Mouse (Mus musculus): Measurements from ENCODE around the gene Mcm8. TPM values are rescaled to one million over a fixed set of nuclear protein-coding genes. Genes with fewer than 3 reads are reported as not detected.

Mcm8 gene
- polyA plus RNA-seq, 1 experiment from 2014 or later: 10.0 TPM

DNA sequence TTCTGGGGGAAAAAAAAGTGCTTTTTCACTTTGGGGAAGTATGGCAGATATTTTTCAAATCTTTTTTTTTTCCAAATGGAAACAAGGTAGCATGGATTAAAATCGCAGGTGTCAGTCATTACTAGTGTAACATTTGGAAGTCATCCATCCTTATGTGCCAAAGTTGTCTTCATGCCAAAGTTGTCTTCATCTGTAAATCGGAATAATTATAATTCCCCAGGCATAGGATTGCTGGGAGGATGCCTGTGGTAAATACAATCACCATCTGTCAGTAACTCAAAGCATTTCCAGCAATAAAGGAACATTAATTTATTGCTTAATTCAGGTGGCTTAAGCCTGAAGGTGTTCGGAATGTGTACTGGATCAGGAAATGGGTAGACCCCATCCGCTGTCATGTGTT is 25.1 kb downstream of the Mcm8 start:
- H3K4me3 ChIP-seq (ENCODE audit: low read length): no peak overlapping the region
- H3K36me3 ChIP-seq (ENCODE audit: control insufficient read depth, insufficient read depth): peaks cover 2% of the 10 kb centered on the region; the same call in 1 of the 2 replicates
- no peaks in the 10 kb centered on the region for H3K9me3 ChIP-seq (replicated peaks; ENCODE audit: control insufficient read depth, low read length)
- no peaks in the 10 kb centered on the region for H3K4me1 ChIP-seq (ENCODE audit: control insufficient read depth, insufficient read depth, low read length)
- H3K9ac ChIP-seq (ENCODE audit: low read length): no peak overlapping the region
- H3K4me2 ChIP-seq (ENCODE audit: low read depth, low read length): no peak overlapping the region
- no peak overlapping the region for H3K27ac ChIP-seq (ENCODE audit: low read length)
- 88% methylated on average over 4 of the region's 4 CpGs for WGBS
- H3K27me3 ChIP-seq (ENCODE audit: control insufficient read depth, insufficient read depth, low read length): no peaks in the 10 kb centered on the region
- no peak for ATAC-seq (replicated peaks; ENCODE audit: extremely low read depth, insufficient read depth, low FRiP score)

DNA sequence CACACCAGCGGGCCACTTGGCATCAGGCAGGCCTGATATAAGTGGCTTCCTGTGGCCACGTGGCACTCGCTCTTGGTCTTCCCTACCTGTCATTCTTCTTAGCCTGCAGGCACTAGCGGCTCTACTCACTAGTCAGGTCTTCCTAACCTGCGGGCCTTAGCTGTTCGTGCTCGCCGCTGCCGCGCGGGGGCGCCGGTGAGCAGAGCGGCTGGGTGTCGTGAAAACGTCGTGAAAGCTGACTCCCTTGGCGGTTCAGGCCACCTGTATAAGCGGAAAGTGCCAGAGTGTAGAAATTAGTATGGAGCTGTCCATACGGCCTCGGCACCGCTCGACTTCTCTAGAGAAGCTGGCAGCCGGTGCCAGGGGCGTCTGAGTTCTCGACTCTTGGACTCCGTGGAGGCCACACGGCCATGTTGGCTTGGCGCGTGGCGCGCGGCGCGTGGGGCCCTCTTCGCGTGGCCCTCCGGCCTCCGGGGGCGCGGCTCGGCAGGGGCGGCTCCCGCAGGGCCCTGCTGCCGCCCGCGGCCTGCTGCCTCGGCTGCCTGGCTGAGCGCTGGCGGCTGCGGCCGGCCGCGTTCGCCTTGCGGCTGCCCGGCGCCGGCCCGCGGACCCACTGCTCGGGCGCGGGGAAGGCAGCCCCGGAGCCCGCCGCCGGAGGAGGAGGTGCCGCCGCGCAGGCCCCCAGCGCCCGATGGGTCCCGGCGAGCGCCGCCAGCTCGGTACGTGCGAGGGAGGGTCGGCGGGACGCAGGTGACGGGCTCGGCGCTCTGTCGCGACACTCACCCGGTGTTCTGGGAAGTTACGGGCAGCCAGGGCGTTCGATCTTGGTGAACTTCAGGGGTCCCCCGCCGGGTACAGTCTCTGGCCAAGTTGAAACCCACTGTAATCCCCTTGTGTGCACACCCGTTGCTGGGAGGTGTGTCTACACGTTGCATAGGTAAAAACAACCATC is 30.7 kb downstream of the Mcm8 start, which contains the start of gene Crls1:
Gene Crls1, plus strand, starts transcription at position 260 of the 952 bp plus-strand sequence.
- H3K4me2 ChIP-seq (ENCODE audit: low read depth, low read length): peak within 1 kb of the TSS; percentile 70
- H3K27me3 ChIP-seq (ENCODE audit: control insufficient read depth, insufficient read depth, low read length): no peaks in the 10 kb centered on the region
- H3K9me3 ChIP-seq (replicated peaks; ENCODE audit: control insufficient read depth, low read length): no peaks in the 10 kb centered on the region
- H3K27ac ChIP-seq (ENCODE audit: low read length): peak within 1 kb of the TSS; percentile 85
- H3K4me3 ChIP-seq (ENCODE audit: low read length): peak within 1 kb of the TSS; percentile 82
- peaks cover 10% of the 10 kb centered on the region; the same call in 1 of the 2 replicates for H3K36me3 ChIP-seq (ENCODE audit: control insufficient read depth, insufficient read depth)
- peaks cover 8% of the 10 kb centered on the region for H3K4me1 ChIP-seq (ENCODE audit: control insufficient read depth, insufficient read depth, low read length)
- peak; percentile 91 for ATAC-seq (replicated peaks; ENCODE audit: extremely low read depth, insufficient read depth, low FRiP score)
- H3K9ac ChIP-seq (ENCODE audit: low read length): peak within 1 kb of the TSS; percentile 86
- WGBS: under 1% methylated on average over 84 of the region's 96 CpGs

DNA sequence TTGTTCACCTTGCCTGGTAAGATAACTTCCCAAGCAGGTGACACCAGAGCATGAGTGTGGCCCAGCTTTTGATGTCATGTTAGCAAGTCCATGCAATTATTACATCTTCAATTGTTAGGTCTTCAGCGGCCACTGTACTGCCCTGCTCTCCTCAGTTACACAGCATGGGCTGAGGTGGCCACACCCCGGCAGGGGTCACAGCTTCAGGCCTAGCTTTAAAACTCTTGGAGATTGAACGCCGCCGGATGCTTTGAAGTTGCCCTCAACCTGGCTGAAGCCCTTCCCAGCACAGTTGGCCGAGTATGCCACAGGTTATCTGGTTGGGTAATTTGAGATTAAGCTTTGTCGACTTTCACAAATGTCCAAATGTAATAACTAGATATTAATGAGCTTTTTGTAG is 31.6 kb downstream of the Mcm8 start:
- no peak overlapping the region for H3K27ac ChIP-seq (ENCODE audit: low read length)
- H3K36me3 ChIP-seq (ENCODE audit: control insufficient read depth, insufficient read depth): peaks cover 10% of the 10 kb centered on the region; the same call in 1 of the 2 replicates
- ATAC-seq (replicated peaks; ENCODE audit: extremely low read depth, insufficient read depth, low FRiP score): no peak
- 35% methylated on average over 7 of the region's 7 CpGs for WGBS
- no peaks in the 10 kb centered on the region for H3K9me3 ChIP-seq (replicated peaks; ENCODE audit: control insufficient read depth, low read length)
- peak overlapping the region; percentile 82 for H3K4me3 ChIP-seq (ENCODE audit: low read length)
- no peaks in the 10 kb centered on the region for H3K27me3 ChIP-seq (ENCODE audit: control insufficient read depth, insufficient read depth, low read length)
- H3K9ac ChIP-seq (ENCODE audit: low read length): peak overlapping the region; percentile 86
- peak overlapping the region; percentile 70 for H3K4me2 ChIP-seq (ENCODE audit: low read depth, low read length)
- peaks cover 8% of the 10 kb centered on the region for H3K4me1 ChIP-seq (ENCODE audit: control insufficient read depth, insufficient read depth, low read length)

DNA sequence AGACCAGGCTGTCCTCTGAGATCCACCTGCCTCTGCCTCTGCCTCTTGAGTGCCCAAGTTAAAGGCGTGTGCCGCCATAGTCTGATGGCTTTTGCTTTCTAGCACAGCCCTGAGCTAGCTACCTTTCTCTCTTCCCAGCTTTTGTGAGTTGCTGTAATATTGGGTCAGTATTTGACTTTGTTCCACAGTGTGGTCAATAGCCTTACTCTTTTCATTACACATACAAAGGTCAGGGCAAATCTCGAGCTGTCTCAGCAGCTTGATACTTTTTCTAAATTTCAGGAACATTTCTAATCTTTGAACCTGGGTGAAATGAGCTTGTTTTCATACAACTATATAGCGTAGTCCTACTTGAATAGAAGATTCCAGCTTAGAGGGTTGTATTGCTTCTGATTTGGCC is 32.4 kb downstream of the Mcm8 start:
- Histone ChIP-seq H3K27ac (ENCODE audit: low read length) (no peak overlapping the region), H3K4me1 (ENCODE audit: control insufficient read depth, insufficient read depth, low read length) (peaks cover 8% of the 10 kb centered on the region), H3K4me2 (ENCODE audit: low read depth, low read length) (no peak overlapping the region), H3K27me3 (ENCODE audit: control insufficient read depth, insufficient read depth, low read length) (no peaks in the 10 kb centered on the region), H3K9ac (ENCODE audit: low read length) (no peak overlapping the region), H3K9me3 (replicated peaks; ENCODE audit: control insufficient read depth, low read length) (no peaks in the 10 kb centered on the region), H3K4me3 (ENCODE audit: low read length) (no peak overlapping the region), H3K36me3 (ENCODE audit: control insufficient read depth, insufficient read depth) (peaks cover 8% of the 10 kb centered on the region; the same call in 1 of the 2 replicates)
- 84% methylated on average over 4 of the region's 4 CpGs for WGBS
- no peak for ATAC-seq (replicated peaks; ENCODE audit: extremely low read depth, insufficient read depth, low FRiP score)

DNA sequence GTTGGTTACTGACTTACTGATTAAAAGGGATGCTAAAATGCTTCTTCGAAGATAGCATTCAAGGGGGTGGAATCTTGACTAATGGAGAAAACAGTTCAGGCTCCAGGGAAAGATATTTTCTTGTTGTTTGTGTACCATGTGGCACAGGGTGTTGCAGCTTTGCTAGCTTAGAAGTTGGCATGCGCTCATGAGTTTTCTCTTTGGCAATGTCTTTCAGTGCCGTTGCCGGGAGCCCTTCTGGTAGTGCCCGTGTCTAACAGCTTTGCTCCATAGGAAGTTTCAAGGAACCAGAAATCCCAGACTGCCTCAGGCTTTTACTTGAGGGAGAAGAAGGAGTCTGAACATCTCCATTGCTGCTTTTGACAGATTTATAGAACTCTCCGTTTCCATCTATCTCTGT is 33.2 kb downstream of the Mcm8 start:
- 92% methylated on average over 6 of the region's 6 CpGs for WGBS

DNA sequence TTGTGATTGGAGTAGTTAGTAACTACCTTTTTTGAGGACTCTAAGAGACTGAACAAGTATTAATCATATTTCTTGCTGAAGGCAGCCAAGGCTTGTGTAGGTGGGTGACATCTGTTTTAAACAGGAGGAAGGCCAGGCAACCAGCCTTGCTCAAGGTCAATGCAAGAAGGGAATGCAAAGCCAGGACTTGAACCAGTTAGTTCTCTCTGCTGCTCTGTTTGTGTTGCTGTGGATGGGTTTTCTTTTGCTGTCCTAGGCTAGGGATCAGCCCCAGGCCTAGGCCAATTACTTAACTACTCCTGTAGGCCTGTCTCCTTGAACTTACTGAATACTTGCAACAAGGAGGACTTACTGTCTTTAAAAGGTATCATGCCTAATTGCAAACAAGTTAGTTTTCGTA is 37.1 kb downstream of the Mcm8 start:
- Histone ChIP-seq H3K9me3 (replicated peaks; ENCODE audit: control insufficient read depth, low read length) (no peaks in the 10 kb centered on the region), H3K27me3 (ENCODE audit: control insufficient read depth, insufficient read depth, low read length) (no peaks in the 10 kb centered on the region), H3K4me2 (ENCODE audit: low read depth, low read length) (no peak overlapping the region), H3K27ac (ENCODE audit: low read length) (no peak overlapping the region), H3K36me3 (ENCODE audit: control insufficient read depth, insufficient read depth) (peaks cover 8% of the 10 kb centered on the region; the same call in 1 of the 2 replicates), H3K4me1 (ENCODE audit: control insufficient read depth, insufficient read depth, low read length) (no peaks in the 10 kb centered on the region), H3K9ac (ENCODE audit: low read length) (no peak overlapping the region), H3K4me3 (ENCODE audit: low read length) (no peak overlapping the region)
- WGBS: 91% methylated on average over 1 of the region's 1 CpGs
- ATAC-seq (replicated peaks; ENCODE audit: extremely low read depth, insufficient read depth, low FRiP score): no peak

More for the DNA sequence above, 33.2 kb downstream of the Mcm8 start:
- no peak overlapping the region for H3K9ac ChIP-seq (ENCODE audit: low read length)
- no peaks in the 10 kb centered on the region for H3K9me3 ChIP-seq (replicated peaks; ENCODE audit: control insufficient read depth, low read length)
- H3K4me3 ChIP-seq (ENCODE audit: low read length): no peak overlapping the region
- no peak overlapping the region for H3K27ac ChIP-seq (ENCODE audit: low read length)
- peaks cover 8% of the 10 kb centered on the region; the same call in 1 of the 2 replicates for H3K36me3 ChIP-seq (ENCODE audit: control insufficient read depth, insufficient read depth)
- peaks cover 8% of the 10 kb centered on the region for H3K4me1 ChIP-seq (ENCODE audit: control insufficient read depth, insufficient read depth, low read length)
- no peak overlapping the region for H3K4me2 ChIP-seq (ENCODE audit: low read depth, low read length)
- ATAC-seq (replicated peaks; ENCODE audit: extremely low read depth, insufficient read depth, low FRiP score): no peak
- H3K27me3 ChIP-seq (ENCODE audit: control insufficient read depth, insufficient read depth, low read length): no peaks in the 10 kb centered on the region

DNA sequence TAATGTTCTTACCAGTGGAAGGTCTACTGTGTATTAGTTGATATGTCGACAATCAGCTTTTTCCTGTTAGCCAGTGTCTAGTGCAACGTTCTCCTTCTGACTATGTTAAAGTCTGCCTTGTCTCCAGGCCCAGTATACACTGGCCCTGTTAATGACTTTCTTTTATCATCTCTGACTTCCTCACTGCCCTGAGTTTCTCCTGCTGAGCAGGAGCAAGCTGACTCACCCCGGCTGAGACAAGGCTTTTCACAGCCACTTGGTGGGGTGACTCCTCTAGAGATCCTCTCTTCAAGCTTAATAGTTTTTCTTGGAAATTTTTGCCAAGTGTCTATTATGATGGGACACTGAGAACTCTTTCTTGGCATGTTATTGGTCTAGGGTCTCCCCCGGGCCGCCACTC is 40.4 kb downstream of the Mcm8 start:
- no peak for ATAC-seq (replicated peaks; ENCODE audit: extremely low read depth, insufficient read depth, low FRiP score)
- peaks cover 7% of the 10 kb centered on the region for H3K4me1 ChIP-seq (ENCODE audit: control insufficient read depth, insufficient read depth, low read length)
- no peaks in the 10 kb centered on the region for H3K27me3 ChIP-seq (ENCODE audit: control insufficient read depth, insufficient read depth, low read length)
- 0 out of 2 replicates have a peak, but pooled peaks cover under 1% of the 10 kb centered on the region for H3K36me3 ChIP-seq (ENCODE audit: control insufficient read depth, insufficient read depth)
- no peaks in the 10 kb centered on the region for H3K9me3 ChIP-seq (replicated peaks; ENCODE audit: control insufficient read depth, low read length)
- no peak overlapping the region for H3K4me2 ChIP-seq (ENCODE audit: low read depth, low read length)
- H3K27ac ChIP-seq (ENCODE audit: low read length): no peak overlapping the region
- no peak overlapping the region for H3K9ac ChIP-seq (ENCODE audit: low read length)
- WGBS: 67% methylated on average over 5 of the region's 5 CpGs
- no peak overlapping the region for H3K4me3 ChIP-seq (ENCODE audit: low read length)

DNA sequence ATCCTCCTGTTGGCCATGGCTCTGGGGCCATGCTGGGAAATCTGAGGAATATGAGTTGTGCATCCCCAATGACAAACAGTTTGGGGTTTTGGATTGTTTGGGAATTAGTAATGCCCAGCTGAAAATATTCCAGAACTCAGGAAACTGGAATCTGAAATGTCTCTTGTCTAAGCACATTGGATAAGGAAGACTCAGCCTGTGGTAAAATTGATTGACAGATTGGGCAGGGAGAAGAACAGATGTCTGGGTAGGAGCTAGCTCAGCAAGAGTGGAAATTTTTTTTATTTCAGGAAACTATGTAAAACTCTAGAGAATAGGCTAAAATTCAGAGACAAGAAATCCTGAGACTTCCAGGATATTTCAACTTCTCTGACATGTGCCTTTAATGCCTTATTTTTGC is 44.5 kb downstream of the Mcm8 start:
- no peak overlapping the region for H3K4me3 ChIP-seq (ENCODE audit: low read length)
- ATAC-seq (replicated peaks; ENCODE audit: extremely low read depth, insufficient read depth, low FRiP score): no peak
- no peak overlapping the region for H3K27ac ChIP-seq (ENCODE audit: low read length)
- peaks cover 8% of the 10 kb centered on the region; the same call in 1 of the 2 replicates for H3K36me3 ChIP-seq (ENCODE audit: control insufficient read depth, insufficient read depth)
- H3K4me2 ChIP-seq (ENCODE audit: low read depth, low read length): no peak overlapping the region
- H3K9me3 ChIP-seq (replicated peaks; ENCODE audit: control insufficient read depth, low read length): no peaks in the 10 kb centered on the region
- H3K9ac ChIP-seq (ENCODE audit: low read length): no peak overlapping the region
- H3K4me1 ChIP-seq (ENCODE audit: control insufficient read depth, insufficient read depth, low read length): peaks cover 8% of the 10 kb centered on the region
- no peaks in the 10 kb centered on the region for H3K27me3 ChIP-seq (ENCODE audit: control insufficient read depth, insufficient read depth, low read length)

DNA sequence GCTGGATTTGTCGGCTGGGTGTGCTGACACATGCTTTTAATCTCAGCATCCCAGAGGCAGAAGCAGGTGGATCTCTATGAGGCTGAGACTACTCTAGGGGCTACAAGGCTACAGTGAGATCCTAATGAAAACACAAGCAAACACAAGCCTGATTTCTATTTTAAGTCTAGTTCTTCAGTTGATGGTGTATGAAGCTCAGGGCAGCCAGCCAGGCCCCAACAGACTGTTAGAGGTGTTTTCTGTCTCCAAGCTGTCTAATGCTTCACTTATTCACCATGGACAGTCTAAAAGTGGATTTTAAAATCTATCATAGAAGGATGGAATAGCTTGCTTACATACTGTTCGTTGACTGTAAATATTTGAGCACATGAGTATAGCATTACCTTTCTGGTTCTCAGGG is 45.5 kb downstream of the Mcm8 start:
- no peaks in the 10 kb centered on the region for H3K9me3 ChIP-seq (replicated peaks; ENCODE audit: control insufficient read depth, low read length)
- WGBS: 69% methylated on average over 2 of the region's 2 CpGs
- no peak overlapping the region for H3K27ac ChIP-seq (ENCODE audit: low read length)
- H3K4me3 ChIP-seq (ENCODE audit: low read length): no peak overlapping the region
- peaks cover 8% of the 10 kb centered on the region for H3K4me1 ChIP-seq (ENCODE audit: control insufficient read depth, insufficient read depth, low read length)
- peaks cover 8% of the 10 kb centered on the region; the same call in 1 of the 2 replicates for H3K36me3 ChIP-seq (ENCODE audit: control insufficient read depth, insufficient read depth)
- ATAC-seq (replicated peaks; ENCODE audit: extremely low read depth, insufficient read depth, low FRiP score): no peak
- no peak overlapping the region for H3K4me2 ChIP-seq (ENCODE audit: low read depth, low read length)
- no peak overlapping the region for H3K9ac ChIP-seq (ENCODE audit: low read length)
- H3K27me3 ChIP-seq (ENCODE audit: control insufficient read depth, insufficient read depth, low read length): no peaks in the 10 kb centered on the region
